Mouse (Mus musculus): Measurements from ENCODE around the gene Nfe2l2. TPM values are rescaled to one million over a fixed set of nuclear protein-coding genes. Genes with fewer than 3 reads are reported as not detected.

Gene Nfe2l2
- 52.5 and 55.3 TPM in 2 replicates for polyA plus RNA-seq (2014; fragmentation: Nextera tagmentation; extraction: Ambion mirVana)

DNA sequence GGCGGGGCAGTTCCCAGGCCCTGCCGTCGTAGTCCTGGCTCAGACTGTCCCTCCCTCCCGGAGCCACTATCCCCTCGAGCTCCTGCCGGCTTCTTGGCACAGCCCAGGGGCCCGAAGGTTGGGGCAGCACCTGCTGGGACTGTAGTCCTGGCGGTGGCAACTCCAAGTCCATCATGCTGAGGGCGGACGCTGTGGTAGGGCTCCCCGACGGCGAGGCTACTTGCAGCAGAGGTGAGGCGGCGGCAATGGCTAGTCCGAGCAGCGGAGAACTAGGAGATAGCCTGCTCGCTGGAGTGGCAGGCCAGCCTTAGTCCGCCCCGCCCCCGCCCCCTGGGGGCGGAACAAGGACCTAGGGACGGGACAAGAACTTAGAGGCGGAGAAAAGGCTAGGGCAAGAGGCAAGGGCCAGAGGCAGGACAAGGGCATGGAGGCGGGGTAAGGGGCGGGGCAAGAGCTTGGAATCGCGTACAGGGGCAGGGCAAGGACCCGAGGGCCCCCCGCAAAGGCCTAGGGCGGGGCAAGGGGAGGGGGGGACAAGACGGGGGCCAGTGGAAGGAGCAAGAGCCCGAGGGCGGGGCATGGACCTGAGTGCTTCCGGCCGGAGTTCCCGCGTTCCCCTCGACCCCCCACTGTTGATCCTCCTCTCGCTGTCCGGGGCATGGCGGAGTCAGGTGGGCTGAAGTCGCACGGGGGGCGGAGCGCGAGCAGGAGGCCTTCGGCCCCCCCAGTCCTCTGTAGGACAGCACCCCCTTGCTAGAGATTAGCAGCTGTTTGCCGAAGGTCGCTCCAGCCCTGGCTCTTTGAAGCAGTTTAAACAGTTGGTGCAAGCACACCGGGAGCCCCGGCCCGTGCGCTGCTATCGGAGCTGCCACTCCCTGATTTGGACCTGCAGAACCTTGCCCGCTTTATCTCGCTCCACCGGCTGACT, at the start of gene Nfe2l2:
TSS of gene Nfe2l2 (minus strand) at position 408 of the 928 bp plus-strand sequence.
- H3K27ac ChIP-seq (replicated peaks in 1 of 2; ENCODE audit: control insufficient read depth in 1 of 2, insufficient read depth in 1 of 2, low read depth in 2 of 2, low read length in 2 of 2), result peak within 1 kb of the TSS; percentile 93 to 100
- H3K4me3 ChIP-seq (ENCODE audit: control insufficient read depth in 1 of 2, insufficient read depth in 1 of 2, low read depth in 1 of 2, low read length in 2 of 2), result peak within 1 kb of the TSS; percentile 88 to 93
- no peaks in the 10 kb centered on the region for H3K27me3 ChIP-seq (ENCODE audit: control insufficient read depth, insufficient read depth, low read length)
- peak within 1 kb of the TSS; percentile 90 for H3K4me2 ChIP-seq (ENCODE audit: low read length)
- peaks cover 6 to 48% of the 10 kb centered on the region in 2 experiments for H3K4me1 ChIP-seq (ENCODE audit: control insufficient read depth in 2 of 2, insufficient read depth in 2 of 2, low read length in 2 of 2)
- peaks cover 3% of the 10 kb centered on the region; the same call in 1 of the 2 replicates for H3K9me3 ChIP-seq (ENCODE audit: control insufficient read depth, low read length)
- ATAC-seq (ENCODE audit: insufficient number of reproducible peaks, insufficient read depth, low FRiP score, low read depth), result peak; percentile 92
- H3K9ac ChIP-seq (ENCODE audit: low read length), result peak within 1 kb of the TSS; percentile 98
- WGBS, result under 1% methylated on average over 54 of the region's 58 CpGs
- H3K36me3 ChIP-seq (ENCODE audit: control insufficient read depth, insufficient read depth, low read length), result no peaks in the 10 kb centered on the region

DNA sequence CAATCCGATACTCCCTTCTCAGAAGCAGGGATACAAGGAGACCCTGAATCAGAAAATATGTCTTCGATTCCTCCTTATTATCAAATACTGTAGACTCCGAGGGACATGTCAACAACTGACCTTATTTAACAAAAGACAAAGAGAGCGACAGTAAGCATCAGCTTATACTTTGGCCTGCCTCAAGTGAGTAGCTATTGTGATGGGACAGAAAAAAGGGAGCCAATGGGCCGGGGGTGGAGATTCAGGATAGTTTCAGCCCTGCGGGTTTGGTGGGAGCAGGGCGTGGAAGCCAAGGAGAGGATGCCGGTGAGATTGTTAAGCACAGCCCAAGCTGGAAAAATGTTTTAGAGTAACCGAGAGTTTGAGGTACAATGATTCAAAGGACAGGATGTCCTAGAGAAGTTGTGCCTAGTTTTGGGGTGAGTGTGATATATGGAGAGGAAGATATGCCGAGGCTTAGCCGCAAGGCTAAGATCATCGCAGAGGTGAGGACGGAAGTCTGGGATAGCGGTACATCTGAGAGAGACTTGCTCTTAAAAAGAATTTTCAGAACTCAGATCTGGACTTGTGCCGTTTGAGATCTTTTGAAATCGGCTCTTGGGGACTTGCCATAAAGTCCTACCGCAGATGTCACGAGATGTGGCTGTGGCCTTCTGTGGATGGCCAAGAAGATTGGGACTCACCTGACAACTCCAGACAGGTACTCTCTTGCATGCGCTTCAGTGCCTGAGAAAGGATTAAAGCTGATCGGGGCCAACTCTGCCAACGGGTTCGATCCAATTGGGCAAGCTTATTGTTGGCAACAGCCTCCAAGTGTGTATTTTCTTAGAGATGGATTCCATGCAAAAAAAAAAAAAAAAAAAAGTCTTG, 48.1 kb upstream of the Nfe2l2 start:
- no peak overlapping the region for H3K9ac ChIP-seq (ENCODE audit: low read length)
- no peak overlapping the region for H3K4me3 ChIP-seq (ENCODE audit: control insufficient read depth in 1 of 2, insufficient read depth in 1 of 2, low read depth in 1 of 2, low read length in 2 of 2)
- no peaks in the 10 kb centered on the region for H3K4me1 ChIP-seq (ENCODE audit: control insufficient read depth in 2 of 2, insufficient read depth in 2 of 2, low read length in 2 of 2)
- no peak overlapping the region for H3K27ac ChIP-seq (replicated peaks in 1 of 2; ENCODE audit: control insufficient read depth in 1 of 2, insufficient read depth in 1 of 2, low read depth in 2 of 2, low read length in 2 of 2)
- H3K4me2 ChIP-seq (ENCODE audit: low read length), result no peak overlapping the region
- no peaks in the 10 kb centered on the region for H3K9me3 ChIP-seq (ENCODE audit: control insufficient read depth, low read length)
- ATAC-seq (ENCODE audit: insufficient number of reproducible peaks, insufficient read depth, low FRiP score, low read depth), result no peak
- H3K36me3 ChIP-seq (ENCODE audit: control insufficient read depth, insufficient read depth, low read length), result no peaks in the 10 kb centered on the region
- WGBS, result 86% methylated on average over 22 of the region's 22 CpGs
- no peaks in the 10 kb centered on the region for H3K27me3 ChIP-seq (ENCODE audit: control insufficient read depth, insufficient read depth, low read length)

GRCm38 (mm10) chr2:75751896-75752295, 47.5 kb upstream of the Nfe2l2 start:
- H3K27me3 ChIP-seq (ENCODE audit: control insufficient read depth, insufficient read depth, low read length), result no peaks in the 10 kb centered on the region
- no peaks in the 10 kb centered on the region for H3K9me3 ChIP-seq (ENCODE audit: control insufficient read depth, low read length)
- no peak overlapping the region for H3K4me2 ChIP-seq (ENCODE audit: low read length)
- no peaks in the 10 kb centered on the region for H3K36me3 ChIP-seq (ENCODE audit: control insufficient read depth, insufficient read depth, low read length)
- whole genome bisulfite sequencing, result 48% methylated on average over 6 of the region's 6 CpGs
- no peak overlapping the region for H3K4me3 ChIP-seq (ENCODE audit: control insufficient read depth in 1 of 2, insufficient read depth in 1 of 2, low read depth in 1 of 2, low read length in 2 of 2)
- H3K27ac ChIP-seq (replicated peaks in 1 of 2; ENCODE audit: control insufficient read depth in 1 of 2, insufficient read depth in 1 of 2, low read depth in 2 of 2, low read length in 2 of 2), result no peak overlapping the region
- no peak overlapping the region for H3K9ac ChIP-seq (ENCODE audit: low read length)
- no peaks in the 10 kb centered on the region for H3K4me1 ChIP-seq (ENCODE audit: control insufficient read depth in 2 of 2, insufficient read depth in 2 of 2, low read length in 2 of 2)
- ATAC-seq (ENCODE audit: insufficient number of reproducible peaks, insufficient read depth, low FRiP score, low read depth), result no peak

GRCm38 (mm10) chr2:75750869-75751268, 46.4 kb upstream of the Nfe2l2 start:
- ATAC-seq (ENCODE audit: insufficient number of reproducible peaks, insufficient read depth, low FRiP score, low read depth), result no peak
- H3K9me3 ChIP-seq (ENCODE audit: control insufficient read depth, low read length), result no peaks in the 10 kb centered on the region
- H3K4me2 ChIP-seq (ENCODE audit: low read length), result no peak overlapping the region
- no peak overlapping the region for H3K27ac ChIP-seq (replicated peaks in 1 of 2; ENCODE audit: control insufficient read depth in 1 of 2, insufficient read depth in 1 of 2, low read depth in 2 of 2, low read length in 2 of 2)
- no peak overlapping the region for H3K9ac ChIP-seq (ENCODE audit: low read length)
- no peaks in the 10 kb centered on the region for H3K36me3 ChIP-seq (ENCODE audit: control insufficient read depth, insufficient read depth, low read length)
- no peaks in the 10 kb centered on the region for H3K4me1 ChIP-seq (ENCODE audit: control insufficient read depth in 2 of 2, insufficient read depth in 2 of 2, low read length in 2 of 2)
- no peaks in the 10 kb centered on the region for H3K27me3 ChIP-seq (ENCODE audit: control insufficient read depth, insufficient read depth, low read length)
- WGBS, result 89% methylated on average over 10 of the region's 10 CpGs
- H3K4me3 ChIP-seq (ENCODE audit: control insufficient read depth in 1 of 2, insufficient read depth in 1 of 2, low read depth in 1 of 2, low read length in 2 of 2), result no peak overlapping the region

GRCm38 (mm10) chr2:75750043-75750718, 45.7 kb upstream of the Nfe2l2 start:
- H3K4me1 ChIP-seq (ENCODE audit: control insufficient read depth in 2 of 2, insufficient read depth in 2 of 2, low read length in 2 of 2), result no peaks in the 10 kb centered on the region
- 87% methylated on average over 2 of the region's 2 CpGs for WGBS
- H3K27ac ChIP-seq (replicated peaks in 1 of 2; ENCODE audit: control insufficient read depth in 1 of 2, insufficient read depth in 1 of 2, low read depth in 2 of 2, low read length in 2 of 2), result no peak overlapping the region
- H3K9me3 ChIP-seq (ENCODE audit: control insufficient read depth, low read length), result no peaks in the 10 kb centered on the region
- no peak overlapping the region for H3K4me2 ChIP-seq (ENCODE audit: low read length)
- no peak overlapping the region for H3K9ac ChIP-seq (ENCODE audit: low read length)
- no peaks in the 10 kb centered on the region for H3K27me3 ChIP-seq (ENCODE audit: control insufficient read depth, insufficient read depth, low read length)
- ATAC-seq (ENCODE audit: insufficient number of reproducible peaks, insufficient read depth, low FRiP score, low read depth), result no peak
- no peaks in the 10 kb centered on the region for H3K36me3 ChIP-seq (ENCODE audit: control insufficient read depth, insufficient read depth, low read length)
- no peak overlapping the region for H3K4me3 ChIP-seq (ENCODE audit: control insufficient read depth in 1 of 2, insufficient read depth in 1 of 2, low read depth in 1 of 2, low read length in 2 of 2)

- H3K4me3 ChIP-seq (ENCODE audit: control insufficient read depth in 1 of 2, insufficient read depth in 1 of 2, low read depth in 1 of 2, low read length in 2 of 2), result no peak overlapping the region
- ATAC-seq (ENCODE audit: insufficient number of reproducible peaks, insufficient read depth, low FRiP score, low read depth), result no peak
- H3K27me3 ChIP-seq (ENCODE audit: control insufficient read depth, insufficient read depth, low read length), result no peaks in the 10 kb centered on the region
- H3K4me2 ChIP-seq (ENCODE audit: low read length), result no peak overlapping the region
- no peaks in the 10 kb centered on the region for H3K36me3 ChIP-seq (ENCODE audit: control insufficient read depth, insufficient read depth, low read length)
- H3K4me1 ChIP-seq (ENCODE audit: control insufficient read depth in 2 of 2, insufficient read depth in 2 of 2, low read length in 2 of 2), result no peaks in the 10 kb centered on the region
- H3K27ac ChIP-seq (replicated peaks in 1 of 2; ENCODE audit: control insufficient read depth in 1 of 2, insufficient read depth in 1 of 2, low read depth in 2 of 2, low read length in 2 of 2), result no peak overlapping the region
- 0 out of 2 replicates have a peak, but pooled peaks cover 2% of the 10 kb centered on the region for H3K9me3 ChIP-seq (ENCODE audit: control insufficient read depth, low read length)
- H3K9ac ChIP-seq (ENCODE audit: low read length), result no peak overlapping the region
- WGBS, result 87% methylated on average over 6 of the region's 6 CpGs
These were observed 44.4 kb upstream of the Nfe2l2 start for GRCm38 (mm10) chr2:75748841-75749240.

DNA sequence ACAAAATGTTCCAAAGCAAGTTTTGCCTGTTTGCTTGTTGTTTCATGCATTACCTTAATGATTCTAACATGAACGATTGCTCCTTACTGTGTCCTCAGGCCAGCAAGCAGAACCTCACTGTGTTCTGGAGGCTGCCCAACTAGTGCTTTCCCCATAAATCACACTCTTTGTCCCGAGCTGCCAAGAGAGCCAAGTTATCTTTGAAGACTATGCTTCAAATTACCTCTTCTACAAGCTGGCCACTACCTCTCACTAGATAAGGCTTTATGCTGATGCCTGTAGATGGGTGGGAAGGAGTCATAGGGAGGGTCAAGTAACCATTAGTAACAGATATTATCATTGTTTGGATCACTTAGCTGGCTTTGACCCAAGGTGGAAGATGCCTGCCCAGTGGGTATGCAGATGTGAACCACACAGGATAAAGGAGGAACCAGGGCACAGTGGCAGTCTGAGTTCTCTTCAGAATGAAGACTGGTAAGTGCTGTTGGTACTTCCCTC, 32.6 kb upstream of the Nfe2l2 start:
- 51% methylated on average over 2 of the region's 2 CpGs for WGBS
- H3K9me3 ChIP-seq (ENCODE audit: control insufficient read depth, low read length), result no peaks in the 10 kb centered on the region
- H3K4me3 ChIP-seq (ENCODE audit: control insufficient read depth in 1 of 2, insufficient read depth in 1 of 2, low read depth in 1 of 2, low read length in 2 of 2), result no peak overlapping the region
- no peaks in the 10 kb centered on the region for H3K27me3 ChIP-seq (ENCODE audit: control insufficient read depth, insufficient read depth, low read length)
- ATAC-seq (ENCODE audit: insufficient number of reproducible peaks, insufficient read depth, low FRiP score, low read depth), result no peak
- H3K9ac ChIP-seq (ENCODE audit: low read length), result no peak overlapping the region
- no peaks in the 10 kb centered on the region for H3K4me1 ChIP-seq (ENCODE audit: control insufficient read depth in 2 of 2, insufficient read depth in 2 of 2, low read length in 2 of 2)
- H3K36me3 ChIP-seq (ENCODE audit: control insufficient read depth, insufficient read depth, low read length), result no peaks in the 10 kb centered on the region
- no peak overlapping the region for H3K4me2 ChIP-seq (ENCODE audit: low read length)
- H3K27ac ChIP-seq (replicated peaks in 1 of 2; ENCODE audit: control insufficient read depth in 1 of 2, insufficient read depth in 1 of 2, low read depth in 2 of 2, low read length in 2 of 2), result no peak overlapping the region
